Mouse (Mus musculus) intestine, embryonic 14.5 days (tissue): ENCODE results near the gene Olfr1507. TPM values are rescaled to one million over a fixed set of nuclear protein-coding genes. Genes with fewer than 3 reads are reported as not detected.

Experiments
- polyA plus RNA-seq: library from polyadenylated mRNA; unstranded; fragments of >200 nt; fragmentation: Nextera tagmentation; extraction: Ambion mirVana; gene quantifications from 2 replicates; pipeline ENCODE4 v1.2.1, GENCODE M21; 2014

The Olfr1507 gene
- polyA plus RNA-seq, 1 experiment from 2014 or later = not detected

Other genes starting within 250 kb of the Olfr1507 start
- 47.4 and 50.6 TPM in 2 replicates for gene Chd8, start 238.0 kb downstream of the Olfr1507 start, polyA plus RNA-seq
- 34.3 and 44.9 TPM in 2 replicates for gene Tox4, start 216.6 kb downstream of the Olfr1507 start, polyA plus RNA-seq
- gene Rab2b, start 216.2 kb downstream of the Olfr1507 start, polyA plus RNA-seq = 21.0 and 22.1 TPM in 2 replicates
- 37.0 and 43.5 TPM in 2 replicates for gene Mettl3, start 190.6 kb downstream of the Olfr1507 start, polyA plus RNA-seq
- 15.2 and 16.2 TPM in 2 replicates for gene Sall2, start 167.0 kb downstream of the Olfr1507 start, polyA plus RNA-seq
- gene Olfr1513, start 139.3 kb downstream of the Olfr1507 start, polyA plus RNA-seq = not detected in 2 replicates
- gene Olfr1512, start 116.6 kb downstream of the Olfr1507 start, polyA plus RNA-seq = not detected in 2 replicates
- not detected in 2 replicates for gene Olfr1511, start 98.4 kb downstream of the Olfr1507 start, polyA plus RNA-seq
- not detected in 2 replicates for gene Olfr1510, start 81.4 kb downstream of the Olfr1507 start, polyA plus RNA-seq
- not detected in 2 replicates for gene Olfr1509, start 52.8 kb downstream of the Olfr1507 start, polyA plus RNA-seq
- gene Olfr1508, start 28.3 kb downstream of the Olfr1507 start, polyA plus RNA-seq = not detected in 2 replicates